Mouse (Mus musculus): Measurements from ENCODE around the gene Trpc7.
A peak's percentile ranks its signal among the peaks of the same experiment; 100 is the strongest.

The Trpc7 gene

DNA sequence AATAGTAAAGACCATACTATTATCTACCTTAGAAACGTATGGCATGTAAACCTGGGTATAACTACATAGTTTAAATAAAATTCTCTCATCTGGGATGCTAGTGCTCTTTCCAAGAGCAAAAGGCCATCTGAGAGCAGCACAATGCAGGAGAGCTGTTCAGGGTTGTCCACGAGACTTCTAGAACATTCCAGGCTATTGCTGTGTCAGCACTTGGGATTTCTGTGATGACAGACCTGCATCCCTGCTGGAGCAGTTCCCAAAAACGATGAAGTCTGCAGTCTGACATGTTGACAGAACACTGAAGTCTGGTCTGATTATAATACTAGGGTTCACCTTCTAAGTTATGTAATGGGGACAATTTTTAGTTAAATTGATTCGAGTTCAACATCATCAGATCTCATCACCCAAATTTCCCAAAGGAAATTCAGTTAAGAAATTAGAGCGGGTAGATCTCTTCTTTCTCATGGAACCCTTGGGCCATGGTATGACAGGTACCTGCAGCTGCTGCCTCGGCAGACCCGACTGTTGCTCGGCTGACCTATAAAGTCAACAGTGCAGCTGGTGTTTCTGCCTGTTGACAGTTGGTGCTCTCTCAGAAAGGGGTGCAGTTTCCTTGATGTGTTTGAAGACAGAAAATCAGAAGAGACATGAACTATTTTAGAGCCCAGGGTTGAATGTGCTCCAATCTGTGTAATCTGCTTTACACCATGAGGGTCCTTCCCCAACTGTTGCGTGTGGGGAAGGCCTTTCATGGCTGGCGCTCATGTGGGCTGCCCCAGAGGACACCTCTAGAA, 148.9 kb downstream of the Trpc7 start:
- no peak for DNase-seq (ENCODE audit: low read depth)

DNA sequence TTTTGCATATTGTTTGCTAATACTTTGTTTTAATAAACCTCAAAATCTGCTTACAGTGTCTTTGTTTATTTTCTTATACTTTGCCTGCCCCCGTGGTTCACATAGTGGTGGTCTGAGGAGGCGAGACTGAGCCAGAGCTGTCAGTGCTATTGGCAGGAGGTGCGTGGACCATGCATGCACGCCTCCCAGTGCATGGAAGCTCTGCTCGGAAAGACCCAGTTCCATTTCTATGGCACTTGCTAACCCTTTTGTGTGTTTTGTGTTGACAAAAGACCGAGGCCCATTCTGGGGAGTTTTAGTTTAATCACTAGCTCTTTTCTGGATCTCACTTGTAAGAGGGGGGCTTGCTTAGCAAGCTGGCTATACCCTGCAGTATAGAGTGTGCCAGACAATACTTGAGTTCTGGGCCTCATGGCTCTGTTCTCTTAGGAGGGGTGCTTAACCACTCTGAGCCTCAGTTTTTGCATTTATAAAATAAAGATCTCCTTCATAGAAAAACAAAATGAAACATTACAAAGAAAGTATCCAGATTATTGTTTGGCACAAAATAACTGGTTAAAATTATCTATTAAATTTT, 153.4 kb downstream of the Trpc7 start:
- no peak for DNase-seq (ENCODE audit: low read depth)

DNA sequence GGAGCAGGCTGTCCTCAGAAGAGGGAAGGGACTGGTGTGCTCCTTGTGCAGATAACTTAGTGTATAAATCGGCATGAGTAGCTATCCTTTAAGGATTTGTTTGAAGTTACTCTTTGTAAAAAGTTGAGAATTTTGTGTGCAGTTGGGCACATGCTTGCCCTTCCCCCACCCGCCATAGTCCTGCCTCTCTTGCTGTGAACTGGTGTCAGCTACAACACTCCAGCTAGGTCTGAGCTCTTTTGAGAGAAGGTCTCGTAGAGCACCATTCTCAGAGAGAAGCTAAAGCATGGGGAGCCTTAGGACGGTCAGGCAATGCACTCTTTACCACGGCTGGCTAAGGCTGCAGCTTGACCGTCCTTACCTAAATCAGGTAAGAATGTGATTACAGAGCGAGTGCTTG, 154.1 kb downstream of the Trpc7 start:
- no peak for DNase-seq (ENCODE audit: low read depth)

GRCm38 (mm10) chr13:56740496-56740895, 155.3 kb downstream of the Trpc7 start:
- DNase-seq (ENCODE audit: low read depth), result no peak

GRCm38 (mm10) chr13:56739556-56739955, 156.2 kb downstream of the Trpc7 start:
- no peak for DNase-seq (ENCODE audit: low read depth)

GRCm38 (mm10) chr13:56735212-56735875, 160.4 kb downstream of the Trpc7 start:
- peak; percentile 55 for DNase-seq (ENCODE audit: low read depth)

GRCm38 (mm10) chr13:56734617-56735016, 161.2 kb downstream of the Trpc7 start:
- DNase-seq (ENCODE audit: low read depth), result no peak

DNA sequence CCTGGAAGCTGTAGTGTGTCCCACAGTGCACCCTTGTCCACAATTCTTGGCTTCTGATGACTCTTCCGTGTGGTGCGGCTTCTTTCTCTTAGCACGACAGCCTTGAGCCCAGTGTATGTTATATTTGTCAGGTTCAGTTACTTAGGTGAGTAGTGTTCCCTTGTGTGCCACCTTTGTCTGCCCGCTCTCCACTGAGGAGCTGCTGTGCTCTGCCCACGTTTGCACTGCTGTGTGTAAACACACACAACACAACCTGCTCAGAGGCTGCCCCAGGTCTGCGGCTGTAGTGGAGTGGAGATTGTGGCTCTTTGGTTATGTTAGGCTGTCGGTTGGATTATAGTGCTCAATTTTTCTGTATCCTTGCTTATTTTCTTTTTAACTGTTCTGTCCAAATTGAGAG, 166.7 kb downstream of the Trpc7 start:
- no peak for DNase-seq (ENCODE audit: low read depth)

GRCm38 (mm10) chr13:56726551-56726950, 169.2 kb downstream of the Trpc7 start:
- no peak for DNase-seq (ENCODE audit: low read depth)
